Mouse (Mus musculus) lung, adult 2 months (tissue): ENCODE data around the gene Echs1. TPM values are rescaled to one million over a fixed set of nuclear protein-coding genes. Genes with fewer than 3 reads are reported as not detected.

Experiments used
- DNase-seq: peaks from one replicate; pipeline ENCODE4 v3.0.0; 2022
- H3K4me1 ChIP-seq: fragments of 200-500 bp; 2 replicates; pipeline ENCODE4 v1.6.1; 2011; ENCODE audit warnings: low read length; ENCODE audit not compliant: control insufficient read depth, insufficient read depth
- H3K4me3 ChIP-seq: fragments of 200-500 bp; replicated peaks from 2 replicates; pipeline ENCODE3; 2011; ENCODE audit warnings: low read depth, mild to moderate bottlenecking, control low read depth, low read length; ENCODE audit errors: extremely low read depth
- CTCF ChIP-seq: fragments of 200-500 bp; IDR thresholded peaks from 2 replicates; pipeline ENCODE4 v1.5.1; 2011; ENCODE audit warnings: mild to moderate bottlenecking, low read length, control low read depth; ENCODE audit not compliant: insufficient read depth
- POLR2A ChIP-seq: fragments of 200-500 bp; IDR thresholded peaks from 2 replicates; pipeline ENCODE4 v1.6.1; 2011; ENCODE audit warnings: low read depth, mild to moderate bottlenecking, control low read depth, low read length, borderline replicate concordance; ENCODE audit errors: extremely low read depth
- WGBS: fragments of 180-500 bp; shearing (Covaris S2); methylation state at CpG from one replicate; pipeline ENCODE4 v1.1.7; 2018; 5-methylcytosine and 5-hydroxymethylcytosine counted together
- polyA plus RNA-seq: library from polyadenylated mRNA; depleted of rRNA; stranded (reverse); fragments of >200 nt; gene quantifications from 2 replicates; pipeline ENCODE4 v1.2.3, GENCODE M21; 2012; rRNA removed

Echs1 gene
- polyA plus RNA-seq, 1 experiment: 62.4 TPM

GRCm38 (mm10) chr7:140067397-140067796, 48.9 kb downstream of the Echs1 start:
- no peaks in the 10 kb centered on the region for H3K4me1 ChIP-seq
- WGBS: 51% methylated on average over 6 of the region's 6 CpGs
- TF ChIP-seq CTCF (no peak), POLR2A (no peak)
- no peak overlapping the region for H3K4me3 ChIP-seq
- DNase-seq: no peak

- DNase-seq: peak; percentile 55
- TF ChIP-seq POLR2A (no peak), CTCF (peak; percentile 64)
- Histone ChIP-seq H3K4me1 (no peaks in the 10 kb centered on the region), H3K4me3 (no peak overlapping the region)
- 21% methylated on average over 7 of the region's 7 CpGs for WGBS
Observed at GRCm38 (mm10) chr7:140063092-140063491, 53.2 kb downstream of the Echs1 start.

GRCm38 (mm10) chr7:140062307-140062706, 54.0 kb downstream of the Echs1 start:
- no peak for TF ChIP-seq POLR2A
- TF ChIP-seq CTCF: 0 out of 2 replicates have a peak, but pooled peaks have one; percentile 9
- H3K4me3 ChIP-seq: no peak overlapping the region
- H3K4me1 ChIP-seq: no peaks in the 10 kb centered on the region
- peak; percentile 10 for DNase-seq
- WGBS: 27% methylated on average over 11 of the region's 11 CpGs

GRCm38 (mm10) chr7:140061832-140062130, 54.5 kb downstream of the Echs1 start:
- no peak for DNase-seq
- 4% methylated on average over 6 of the region's 6 CpGs for WGBS
- Histone ChIP-seq H3K4me3 (no peak overlapping the region), H3K4me1 (no peaks in the 10 kb centered on the region)
- TF ChIP-seq CTCF: no peak
- TF ChIP-seq POLR2A: no peak

- DNase-seq: peak; percentile 32
- no peak for TF ChIP-seq CTCF
- no peak for TF ChIP-seq POLR2A
- 3% methylated on average over 47 of the region's 47 CpGs for WGBS
- Histone ChIP-seq H3K4me1 (no peaks in the 10 kb centered on the region), H3K4me3 (no peak overlapping the region)
Observed at GRCm38 (mm10) chr7:140060936-140061831, 55.1 kb downstream of the Echs1 start.

- 60% methylated on average over 4 of the region's 4 CpGs for WGBS
- no peak for DNase-seq
- no peak for TF ChIP-seq POLR2A
- no peak for TF ChIP-seq CTCF
- no peaks in the 10 kb centered on the region for H3K4me1 ChIP-seq
- H3K4me3 ChIP-seq: no peak overlapping the region
Observed at GRCm38 (mm10) chr7:140059601-140060000, 56.7 kb downstream of the Echs1 start.

GRCm38 (mm10) chr7:140058528-140058927, 57.7 kb downstream of the Echs1 start:
- no peak overlapping the region for H3K4me3 ChIP-seq
- whole genome bisulfite sequencing: 30% methylated on average over 7 of the region's 7 CpGs
- DNase-seq: no peak
- no peak for TF ChIP-seq POLR2A
- TF ChIP-seq CTCF: no peak
- H3K4me1 ChIP-seq: no peaks in the 10 kb centered on the region

GRCm38 (mm10) chr7:140057413-140058407, 58.6 kb downstream of the Echs1 start:
- whole genome bisulfite sequencing: 4% methylated on average over 53 of the region's 53 CpGs

More at GRCm38 (mm10) chr7:140057413-140058407, 58.6 kb downstream of the Echs1 start:
- Histone ChIP-seq H3K4me3 (no peak overlapping the region), H3K4me1 (no peaks in the 10 kb centered on the region)
- TF ChIP-seq CTCF (no peak), POLR2A (no peak)
- DNase-seq: no peak

Other genes with a start within 250 kb of the Echs1 start
- 4.8 and 5.6 TPM in 2 replicates for gene Kndc1, start 221.8 kb downstream of the Echs1 start, polyA plus RNA-seq
- 0.09 TPM in 1 of 2 replicates, not detected in the other for gene Utf1, start 172.7 kb downstream of the Echs1 start, polyA plus RNA-seq
- 5.6 and 6.8 TPM in 2 replicates for gene 6430531B16Rik, start 137.7 kb downstream of the Echs1 start, polyA plus RNA-seq
- gene Adam8, start 123.9 kb downstream of the Echs1 start, polyA plus RNA-seq: 19.2 and 21.2 TPM in 2 replicates
- gene Zfp511, start 80.1 kb downstream of the Echs1 start, polyA plus RNA-seq: 75.7 and 85.5 TPM in 2 replicates
- 19.4 and 25.3 TPM in 2 replicates for gene Tubgcp2, start 79.8 kb downstream of the Echs1 start, polyA plus RNA-seq
- gene Msx3, start 67.4 kb downstream of the Echs1 start, polyA plus RNA-seq: not detected in 2 replicates
- gene Caly, start 33.9 kb downstream of the Echs1 start, polyA plus RNA-seq: 0.20 and 0.27 TPM in 2 replicates
- gene Prap1, start 23.1 kb downstream of the Echs1 start, polyA plus RNA-seq: not detected in 2 replicates
- 20.4 and 27.3 TPM in 2 replicates for gene Fuom, start 14.0 kb downstream of the Echs1 start, polyA plus RNA-seq
- 6.7 and 11.2 TPM in 2 replicates for gene Paox, start 677 bp downstream of the Echs1 start, polyA plus RNA-seq
- gene Mtg1, start 21.1 kb upstream of the Echs1 start, polyA plus RNA-seq: 14.7 and 18.2 TPM in 2 replicates
- 0.25 and 0.27 TPM in 2 replicates for gene Sprn, start 38.4 kb upstream of the Echs1 start, polyA plus RNA-seq
- not detected in 2 replicates for gene Olfr522, start 48.3 kb upstream of the Echs1 start, polyA plus RNA-seq
- gene Olfr523, start 56.7 kb upstream of the Echs1 start, polyA plus RNA-seq: not detected in 2 replicates
- gene Olfr524, start 89.5 kb upstream of the Echs1 start, polyA plus RNA-seq: not detected in 2 replicates
- 1.7 and 2.8 TPM in 2 replicates for gene Cd163l1, start 101.8 kb upstream of the Echs1 start, polyA plus RNA-seq
- gene 5830411N06Rik, start 130.8 kb upstream of the Echs1 start, polyA plus RNA-seq: 0.58 and 0.78 TPM in 2 replicates
- gene Olfr525, start 204.4 kb upstream of the Echs1 start, polyA plus RNA-seq: not detected in 2 replicates
- not detected in 2 replicates for gene Olfr527, start 217.5 kb upstream of the Echs1 start, polyA plus RNA-seq
- 0.32 TPM in 1 of 2 replicates, not detected in the other for gene Olfr60, start 245.2 kb upstream of the Echs1 start, polyA plus RNA-seq